Mouse (Mus musculus) embryonic fibroblast, embryonic 13.5 days (primary cell): ENCODE measurements around the gene Pdk1.

Experiments
- CTCF ChIP-seq: IDR thresholded peaks from 2 replicates; pipeline ENCODE4 v1.5.1; 2011; ENCODE audit warnings: mild to moderate bottlenecking, control low read depth, low read length, moderate library complexity, borderline replicate concordance; ENCODE audit not compliant: insufficient read depth
- POLR2A ChIP-seq: IDR thresholded peaks from 2 replicates; pipeline ENCODE4 v1.6.1; 2011; ENCODE audit warnings: low read depth, mild to moderate bottlenecking, control low read depth, low read length, moderate library complexity

- TF ChIP-seq CTCF: no peak
- no peak for TF ChIP-seq POLR2A
Observed at GRCm38 (mm10) chr2:71863531-71864173, 9.4 kb upstream of the Pdk1 start.
